Mouse (Mus musculus) CD4-positive helper T cell, adult 2 months (primary cell): ENCODE measurements around the gene Sdhaf3.

ENCODE experiments used
- DNase-seq: peaks from one replicate; pipeline ENCODE4 v3.0.0-alpha.2; 2012; ENCODE audit warnings: low read depth, missing footprints, low spot score

Gene Sdhaf3

GRCm38 (mm10) chr6:7062819-7063218 is 107.0 kb downstream of the Sdhaf3 start:
- DNase-seq: no peak

- no peak for DNase-seq
These were observed 113.0 kb downstream of the Sdhaf3 start for GRCm38 (mm10) chr6:7068782-7069181.

GRCm38 (mm10) chr6:7069463-7069862 is 113.7 kb downstream of the Sdhaf3 start:
- no peak for DNase-seq

DNA sequence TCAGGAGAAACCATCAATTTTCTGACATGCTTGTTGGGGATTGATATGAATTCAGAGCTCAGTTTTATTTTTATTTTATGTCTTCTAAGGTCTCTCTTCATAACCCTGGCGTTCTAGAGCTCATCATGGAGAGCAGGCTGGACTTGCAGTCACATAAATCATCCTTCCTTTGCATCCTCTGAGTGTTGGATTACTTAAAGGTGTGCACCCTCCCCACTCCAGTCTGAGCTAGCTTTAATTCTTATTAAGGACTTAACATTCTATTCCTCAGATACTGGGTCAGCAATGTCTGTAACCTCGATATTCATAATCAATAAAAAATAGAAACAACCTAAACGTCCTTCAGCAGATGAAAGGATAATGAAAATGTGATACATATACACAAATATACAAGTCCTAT is 126.2 kb downstream of the Sdhaf3 start:
- DNase-seq: no peak

GRCm38 (mm10) chr6:7082467-7083259 is 126.9 kb downstream of the Sdhaf3 start:
- no peak for DNase-seq

GRCm38 (mm10) chr6:7083661-7084060 is 127.9 kb downstream of the Sdhaf3 start:
- DNase-seq: no peak

DNA sequence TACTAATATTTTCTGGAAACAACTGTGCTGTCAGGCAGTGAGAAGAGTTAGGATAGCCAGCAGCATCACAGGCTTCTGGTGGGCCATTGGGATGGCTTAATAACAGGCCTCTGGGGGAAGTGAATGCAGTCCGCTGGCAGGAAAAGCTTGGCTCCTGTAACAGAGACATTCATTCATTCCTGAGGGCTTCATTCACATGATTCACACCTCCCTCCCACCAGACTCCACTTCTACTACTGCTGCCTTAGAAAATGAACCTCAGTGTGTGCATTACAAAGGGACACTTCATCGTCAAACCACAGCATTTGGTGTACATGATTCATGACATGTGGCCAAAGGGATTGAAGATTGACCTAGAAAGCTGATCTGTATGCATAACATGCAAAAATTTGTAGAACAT is 128.6 kb downstream of the Sdhaf3 start:
- DNase-seq: no peak

DNA sequence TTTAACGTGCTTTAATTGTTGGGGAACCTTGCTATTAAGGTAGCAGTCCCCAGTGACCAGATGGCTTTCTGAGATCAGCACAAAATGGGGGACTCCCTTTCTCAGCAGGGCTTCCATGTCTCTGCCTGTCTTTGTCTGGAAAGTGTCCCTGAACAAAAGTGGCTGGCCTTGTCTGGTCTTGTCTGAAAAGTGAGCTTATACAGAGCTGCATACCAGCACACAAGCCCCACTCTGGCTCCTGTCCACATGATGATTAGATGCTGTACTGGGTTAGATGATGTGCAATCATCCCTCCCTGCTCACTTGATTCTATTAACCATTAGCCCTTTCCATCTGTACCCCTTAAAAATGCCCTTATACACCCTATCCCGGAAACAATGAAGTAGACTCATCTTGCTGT is 129.7 kb downstream of the Sdhaf3 start:
- no peak for DNase-seq

DNA sequence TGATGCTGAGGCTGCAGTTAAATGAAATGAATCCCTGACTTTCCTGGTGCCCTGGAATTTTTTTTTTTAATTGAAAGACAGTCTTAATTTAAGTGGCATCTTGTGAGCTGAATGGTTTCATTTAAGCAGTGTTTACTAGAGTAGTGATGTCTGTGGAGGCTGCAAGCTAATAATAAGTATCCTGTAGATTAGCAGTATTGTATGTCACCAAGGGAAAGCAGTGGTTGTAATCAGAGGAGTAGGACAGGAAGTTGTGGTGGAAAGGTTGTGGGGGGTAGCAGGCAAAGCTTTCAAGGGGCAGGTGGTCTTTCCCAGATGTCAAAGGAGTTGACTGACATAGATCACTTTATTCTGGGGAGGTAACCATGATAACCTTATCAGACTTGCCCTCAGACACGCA is 136.3 kb downstream of the Sdhaf3 start:
- no peak for DNase-seq
